In genomic region chr11:110477961-110478869, GRCm38 (mm10) we compare ENCODE assay signal across 7 mouse cellular contexts.
DNase-seq lines count a peak whose midpoint lies in the region; ATAC-seq and TF ChIP-seq lines count a peak whose summit lies in the region.

No protein-coding gene starts in this region.

- ATAC-seq in lung, embryonic 14.5 days (ENCODE audit: insufficient read depth) = no peak
- ATAC-seq in embryonic facial prominence, embryonic 14.5 days (ENCODE audit: low read depth) = no peak
- ATAC-seq in stomach, embryonic 16.5 days (ENCODE audit: insufficient read depth, low FRiP score) = no peak

- no peaks in the 10 kb centered on the region for H3K36me3 ChIP-seq in lung, embryonic 14.5 days (ENCODE audit: insufficient read depth)
- H3K36me3 ChIP-seq in embryonic facial prominence, embryonic 14.5 days (ENCODE audit: control insufficient read depth, insufficient read depth, low read length) = no peaks in the 10 kb centered on the region
- H3K36me3 ChIP-seq in stomach, embryonic 16.5 days (ENCODE audit: control insufficient read depth, insufficient read depth, low read length) = no peaks in the 10 kb centered on the region

- H3K4me3 ChIP-seq in lung, embryonic 14.5 days (ENCODE audit: low read depth, low read length) = no peak overlapping the region
- no peak overlapping the region for H3K4me3 ChIP-seq in lung, adult 2 months (replicated peaks; ENCODE audit: extremely low read depth, low read depth, low read length)
- no peak overlapping the region for H3K4me3 ChIP-seq in embryonic facial prominence, embryonic 14.5 days (ENCODE audit: low read depth, low read length)
- no peak overlapping the region for H3K4me3 ChIP-seq in stomach, embryonic 16.5 days (replicated peaks; ENCODE audit: low read length)

- no peak overlapping the region for H3K27ac ChIP-seq in lung, embryonic 14.5 days (ENCODE audit: low read depth)
- no peak overlapping the region for H3K27ac ChIP-seq in embryonic facial prominence, embryonic 14.5 days (replicated peaks; ENCODE audit: low read depth, low read length)
- H3K27ac ChIP-seq in stomach, embryonic 16.5 days (ENCODE audit: low read length) = 0 out of 2 replicates have a peak overlapping the region, but pooled peaks have one; percentile 32

- peaks cover 7% of the 10 kb centered on the region; the same call in 1 of the 2 replicates for H3K4me1 ChIP-seq in lung, embryonic 14.5 days (ENCODE audit: insufficient read depth)
- peaks cover 2% of the 10 kb centered on the region for H3K4me1 ChIP-seq in lung, adult 2 months (ENCODE audit: control insufficient read depth, insufficient read depth, low read length)
- H3K4me1 ChIP-seq in embryonic facial prominence, embryonic 14.5 days (ENCODE audit: control insufficient read depth, insufficient read depth, low read length) = peaks cover 20% of the 10 kb centered on the region
- peaks cover 24% of the 10 kb centered on the region for H3K4me1 ChIP-seq in stomach, embryonic 16.5 days (ENCODE audit: control insufficient read depth, insufficient read depth, low read length)

- no peak for TF ChIP-seq CTCF in lung, embryonic 14.5 days (IDR thresholded peaks at IDR 0.05; ENCODE audit: low read depth)
- TF ChIP-seq CTCF in lung, adult 2 months (IDR thresholded peaks at IDR 0.05; ENCODE audit: insufficient read depth, low read length) = no peak

- H3K27me3 ChIP-seq in lung, embryonic 14.5 days (ENCODE audit: insufficient read depth, low read length) = no peaks in the 10 kb centered on the region
- no peaks in the 10 kb centered on the region for H3K27me3 ChIP-seq in embryonic facial prominence, embryonic 14.5 days (replicated peaks; ENCODE audit: control insufficient read depth, insufficient read depth, low read length)
- H3K27me3 ChIP-seq in stomach, embryonic 16.5 days (ENCODE audit: control insufficient read depth, insufficient read depth, low read length) = no peaks in the 10 kb centered on the region

- no peak for TF ChIP-seq POLR2A in lung, adult 2 months (IDR thresholded peaks at IDR 0.05; ENCODE audit: borderline replicate concordance, extremely low read depth, low read depth, low read length)

- H3K4me2 ChIP-seq in lung, embryonic 14.5 days = no peak overlapping the region; the same call in 1 of the 2 replicates
- H3K4me2 ChIP-seq in embryonic facial prominence, embryonic 14.5 days (ENCODE audit: low read depth, low read length) = 0 out of 2 replicates have a peak overlapping the region, but pooled peaks have one; percentile 10
- no peak overlapping the region for H3K4me2 ChIP-seq in stomach, embryonic 16.5 days (ENCODE audit: low read depth, low read length)

- H3K9ac ChIP-seq in lung, embryonic 14.5 days = no peak overlapping the region
- no peak overlapping the region for H3K9ac ChIP-seq in embryonic facial prominence, embryonic 14.5 days (ENCODE audit: low read depth, low read length)
- H3K9ac ChIP-seq in stomach, embryonic 16.5 days (ENCODE audit: low read length) = no peak overlapping the region

- peak; percentile 29 for DNase-seq in lung, embryonic 14.5 days
- no peak for DNase-seq in lung, adult 2 months
- DNase-seq in embryonic facial prominence, embryonic 14.5 days (ENCODE audit: low spot score) = no peak
- DNase-seq in layer of hippocampus, postnatal 14 days (ENCODE audit: low spot score in 2 of 2) = peak; percentile 52 to 61
- no peak for DNase-seq in thymus, postnatal 10 days (ENCODE audit: low spot score in 2 of 2)
- DNase-seq in MN1 (ENCODE audit: low spot score) = no peak

- H3K9me3 ChIP-seq in lung, embryonic 14.5 days (ENCODE audit: low read depth, low read length) = no peaks in the 10 kb centered on the region
- no peaks in the 10 kb centered on the region for H3K9me3 ChIP-seq in embryonic facial prominence, embryonic 14.5 days (ENCODE audit: control insufficient read depth, low read length)
- no peaks in the 10 kb centered on the region for H3K9me3 ChIP-seq in stomach, embryonic 16.5 days (replicated peaks; ENCODE audit: control insufficient read depth, low read length)

- WGBS in lung, embryonic 14.5 days = 45% methylated on average over 18 of the region's 18 CpGs
- WGBS in lung, adult 2 months = 51% methylated on average over 18 of the region's 18 CpGs
- WGBS in embryonic facial prominence, embryonic 14.5 days = 56% methylated on average over 18 of the region's 18 CpGs
- WGBS in stomach, embryonic 16.5 days = 50% methylated on average over 18 of the region's 18 CpGs

Comparison
In these comparisons a context has a peak if more than half of its experiments do, and no peak if none do; other contexts are left out.
1. DNase-seq: peak in lung, embryonic 14.5 days (single experiment) and layer of hippocampus, postnatal 14 days (2 of 2); none in lung, adult 2 months (single experiment), embryonic facial prominence, embryonic 14.5 days (single experiment), thymus, postnatal 10 days (0 of 2) and MN1 (single experiment).